Mouse (Mus musculus) left cerebral cortex, postnatal 36 days (tissue): Measurements from ENCODE around the gene Nkx6-2. TPM values are rescaled to one million over a fixed set of nuclear protein-coding genes. Genes with fewer than 3 reads are reported as not detected.

Experiments
- DNase-seq, 2 experiments: peaks; one replicate each; pipeline ENCODE4 v3.0.0; 2021 to 2022; ENCODE audit warnings: low spot score in 2 of 2, mixed read lengths in 1 of 2
- intact Hi-C: fragments of 180-260 bp; cut with DNase I; formaldehyde crosslinking; loops from one replicate; pipeline ENCODE4 v1.15.1; 2025
- total RNA-seq, 2 experiments: library from RNA; stranded (reverse); gene quantifications; 2 replicates each; pipeline ENCODE4 v1.2.3; 2021

The Nkx6-2 gene
- total RNA-seq, 2 experiments from 2014 or later = 8.5 to 11.3 TPM

GRCm38 (mm10) chr7:139576064-139576686 lies 6.4 kb downstream of the Nkx6-2 start:
- intact Hi-C loops = no loop called here
- no peak for DNase-seq

- DNase-seq = no peak
- intact Hi-C loops = no loop called here
Measured at GRCm38 (mm10) chr7:139572665-139573064, 9.9 kb downstream of the Nkx6-2 start.

GRCm38 (mm10) chr7:139570788-139571187 lies 11.8 kb downstream of the Nkx6-2 start:
- DNase-seq = no peak
- intact Hi-C loops = no loop called here

- no peak for DNase-seq
- intact Hi-C loops = no loop called here
Measured at GRCm38 (mm10) chr7:139566533-139566932, 16.1 kb downstream of the Nkx6-2 start.

GRCm38 (mm10) chr7:139565998-139566397 lies 16.6 kb downstream of the Nkx6-2 start:
- intact Hi-C loops = no loop called here
- DNase-seq = no peak

- no peak for DNase-seq
- intact Hi-C loops = no loop called here
Measured at GRCm38 (mm10) chr7:139564161-139564560, 18.4 kb downstream of the Nkx6-2 start.

GRCm38 (mm10) chr7:139563425-139563824 lies 19.2 kb downstream of the Nkx6-2 start:
- DNase-seq = no peak
- intact Hi-C loops = no loop called here

GRCm38 (mm10) chr7:139559659-139560058 lies 22.9 kb downstream of the Nkx6-2 start:
- intact Hi-C loops = no loop called here
- DNase-seq = no peak

GRCm38 (mm10) chr7:139556746-139557526 lies 25.7 kb downstream of the Nkx6-2 start:
- no peak for DNase-seq
- intact Hi-C loops = no loop called here

GRCm38 (mm10) chr7:139556331-139556730 lies 26.3 kb downstream of the Nkx6-2 start:
- no peak for DNase-seq
- intact Hi-C loops = no loop called here

GRCm38 (mm10) chr7:139551519-139551918 lies 31.1 kb downstream of the Nkx6-2 start:
- DNase-seq = no peak
- intact Hi-C loops = no loop called here

GRCm38 (mm10) chr7:139550086-139550783 lies 32.4 kb downstream of the Nkx6-2 start:
- intact Hi-C loops = no loop called here
- DNase-seq = no peak

GRCm38 (mm10) chr7:139547325-139547724 lies 35.3 kb downstream of the Nkx6-2 start:
- intact Hi-C loops = no loop called here

GRCm38 (mm10) chr7:139544706-139545625 lies 37.6 kb downstream of the Nkx6-2 start:
- peak in 1 of 2 experiments; percentile 14 for DNase-seq
- intact Hi-C loops = no loop called here

More at GRCm38 (mm10) chr7:139547325-139547724, 35.3 kb downstream of the Nkx6-2 start:
- no peak for DNase-seq

GRCm38 (mm10) chr7:139541422-139541821 lies 41.2 kb downstream of the Nkx6-2 start:
- intact Hi-C loops = no loop called here
- no peak for DNase-seq

- peak in 1 of 2 experiments; percentile 12 for DNase-seq
- intact Hi-C loops = no loop called here
Measured at GRCm38 (mm10) chr7:139540601-139541000, 42.0 kb downstream of the Nkx6-2 start.

GRCm38 (mm10) chr7:139538541-139538940 lies 44.1 kb downstream of the Nkx6-2 start:
- intact Hi-C loops = no loop called here
- DNase-seq = peak; percentile 28 to 49

- intact Hi-C loops = no loop called here
- no peak for DNase-seq
Measured at GRCm38 (mm10) chr7:139537831-139538230, 44.8 kb downstream of the Nkx6-2 start.

- DNase-seq = no peak
- intact Hi-C loops = no loop called here
Measured at GRCm38 (mm10) chr7:139536831-139537230, 45.8 kb downstream of the Nkx6-2 start.
